Comparison of ENCODE assay signal across 31 mouse cellular contexts in genomic region chr6:149267951-149268350, GRCm38 (mm10).
"Had no signal": no experiment of that assay in that cellular context is flagged by ENCODE, and none has a peak within 500 bp of the region (broad histone marks: within the 10 kb centered on the region; RNA-seq: fewer than 3 reads in every experiment).

No protein-coding gene starts in this region.

- H3K4me3 ChIP-seq: limb, embryonic 10.5 days; limb, embryonic 12.5 days; limb, embryonic 13.5 days; limb, embryonic 15.5 days; liver, embryonic 12.5 days; liver, embryonic 13.5 days; liver, embryonic 15.5 days; lung, embryonic 15.5 days; megakaryocyte, embryonic 14.5 days; midbrain, embryonic 10.5 days; midbrain, embryonic 12.5 days; midbrain, embryonic 13.5 days; midbrain, embryonic 15.5 days; myocyte had no signal

- H3K9me3 ChIP-seq: limb, embryonic 10.5 days; limb, embryonic 12.5 days; limb, embryonic 15.5 days; liver, embryonic 12.5 days; liver, embryonic 13.5 days; liver, embryonic 15.5 days; lung, embryonic 15.5 days; midbrain, embryonic 10.5 days; midbrain, embryonic 12.5 days; midbrain, embryonic 13.5 days; midbrain, embryonic 15.5 days had no signal

- H3K4me2 ChIP-seq: limb, embryonic 12.5 days; limb, embryonic 13.5 days; limb, embryonic 15.5 days; liver, embryonic 11.5 days; liver, embryonic 12.5 days; liver, embryonic 13.5 days; liver, embryonic 15.5 days; lung, embryonic 14.5 days; lung, embryonic 15.5 days; midbrain, embryonic 11.5 days; midbrain, embryonic 12.5 days; midbrain, embryonic 13.5 days; midbrain, embryonic 15.5 days had no signal

- H3K27ac ChIP-seq: limb, embryonic 10.5 days; limb, embryonic 12.5 days; limb, embryonic 13.5 days; limb, embryonic 15.5 days; liver, embryonic 12.5 days; liver, embryonic 13.5 days; liver, embryonic 14.5 days; liver, embryonic 15.5 days; lung, embryonic 15.5 days; macrophage; midbrain, embryonic 10.5 days; midbrain, embryonic 12.5 days; midbrain, embryonic 13.5 days; midbrain, embryonic 15.5 days had no signal

- H3K36me3 ChIP-seq: limb, embryonic 10.5 days; limb, embryonic 12.5 days; limb, embryonic 13.5 days; limb, embryonic 15.5 days; liver, embryonic 12.5 days; liver, embryonic 13.5 days; liver, embryonic 15.5 days; lung, embryonic 15.5 days; midbrain, embryonic 10.5 days; midbrain, embryonic 12.5 days; midbrain, embryonic 13.5 days; midbrain, embryonic 15.5 days had no signal

- H3K27me3 ChIP-seq: limb, embryonic 12.5 days; limb, embryonic 13.5 days; limb, embryonic 15.5 days; liver, embryonic 12.5 days; liver, embryonic 13.5 days; liver, embryonic 15.5 days; lung, embryonic 15.5 days; megakaryocyte, embryonic 14.5 days; midbrain, embryonic 12.5 days; midbrain, embryonic 13.5 days; midbrain, embryonic 15.5 days had no signal

- H3K4me1 ChIP-seq: limb, embryonic 10.5 days; limb, embryonic 12.5 days; limb, embryonic 13.5 days; limb, embryonic 15.5 days; liver, embryonic 12.5 days; liver, embryonic 13.5 days; liver, embryonic 15.5 days; lung, embryonic 15.5 days; midbrain, embryonic 10.5 days; midbrain, embryonic 12.5 days; midbrain, embryonic 13.5 days; midbrain, embryonic 15.5 days had no signal

- ATAC-seq: liver, embryonic 12.5 days; liver, postnatal 0 days; lung, postnatal 0 days; midbrain, embryonic 13.5 days; midbrain, embryonic 15.5 days; midbrain, embryonic 16.5 days had no signal

- H3K9ac ChIP-seq: limb, embryonic 12.5 days; limb, embryonic 13.5 days; limb, embryonic 15.5 days; liver, embryonic 12.5 days; liver, embryonic 13.5 days; liver, embryonic 14.5 days; liver, embryonic 15.5 days; liver, postnatal 0 days; lung, embryonic 14.5 days; lung, embryonic 15.5 days; midbrain, embryonic 12.5 days; midbrain, embryonic 13.5 days; midbrain, embryonic 15.5 days had no signal

- DNase-seq: left cerebral cortex, postnatal 4 days; liver; liver, embryonic 13.5 days; liver, postnatal 0 days; lung, adult 18-20 months; lung, adult 2 months; lung, embryonic 14.5 days; lung, postnatal 10 days; lung, postnatal 14 days; lung, postnatal 36 days; lung, postnatal 4 days; midbrain, embryonic 14.5 days had no signal
